Mouse (Mus musculus) cerebellum, adult 9-10 months (tissue): ENCODE measurements around the gene Dnajc6.
A peak's percentile ranks its signal among the peaks of the same experiment; 100 is the strongest.

Experiments
- DNase-seq: peaks from one replicate; pipeline ENCODE4 v3.0.0; 2022

Dnajc6 gene

GRCm38 (mm10) chr4:101496534-101497237, at the start of gene Dnajc6:
Gene Dnajc6, plus strand, starts transcription at chr4:101496648.
- DNase-seq: no peak

- no peak for DNase-seq
Observed at GRCm38 (mm10) chr4:101448701-101449100, 47.7 kb upstream of the Dnajc6 start.

- no peak for DNase-seq
Observed at GRCm38 (mm10) chr4:101449344-101449743, 47.1 kb upstream of the Dnajc6 start.

GRCm38 (mm10) chr4:101450150-101450780, 46.2 kb upstream of the Dnajc6 start:
- DNase-seq: peak; percentile 99

GRCm38 (mm10) chr4:101451089-101451488, 45.4 kb upstream of the Dnajc6 start:
- DNase-seq: peak; percentile 70

GRCm38 (mm10) chr4:101452829-101453228, 43.6 kb upstream of the Dnajc6 start:
- peak; percentile 55 for DNase-seq

- DNase-seq: peak; percentile 66
Observed at GRCm38 (mm10) chr4:101457176-101457575, 39.3 kb upstream of the Dnajc6 start.

- peak; percentile 92 for DNase-seq
Observed at GRCm38 (mm10) chr4:101458341-101458740, 38.1 kb upstream of the Dnajc6 start.

- no peak for DNase-seq
Observed at GRCm38 (mm10) chr4:101459358-101459757, 37.1 kb upstream of the Dnajc6 start.

- DNase-seq: no peak
Observed at GRCm38 (mm10) chr4:101460114-101460513, 36.3 kb upstream of the Dnajc6 start.

- DNase-seq: no peak
Observed at GRCm38 (mm10) chr4:101462065-101462464, 34.4 kb upstream of the Dnajc6 start.

GRCm38 (mm10) chr4:101466264-101466663, 30.2 kb upstream of the Dnajc6 start:
- DNase-seq: no peak

- DNase-seq: no peak
Observed at GRCm38 (mm10) chr4:101469242-101469641, 27.2 kb upstream of the Dnajc6 start.

GRCm38 (mm10) chr4:101470543-101470942, 25.9 kb upstream of the Dnajc6 start:
- peak; percentile 60 for DNase-seq

GRCm38 (mm10) chr4:101472767-101473166, 23.7 kb upstream of the Dnajc6 start:
- no peak for DNase-seq

- DNase-seq: no peak
Observed at GRCm38 (mm10) chr4:101490320-101490917, 6.0 kb upstream of the Dnajc6 start.

- DNase-seq: no peak
Observed at GRCm38 (mm10) chr4:101491704-101492103, 4.7 kb upstream of the Dnajc6 start.

- no peak for DNase-seq
Observed at GRCm38 (mm10) chr4:101493611-101494197, 2.7 kb upstream of the Dnajc6 start.

GRCm38 (mm10) chr4:101496188-101496533, 287 bp upstream of the Dnajc6 start:
- DNase-seq: no peak

- peak; percentile 50 for DNase-seq
Observed at GRCm38 (mm10) chr4:101497336-101497735, 888 bp downstream of the Dnajc6 start.

GRCm38 (mm10) chr4:101504470-101505007, 8.1 kb downstream of the Dnajc6 start:
- no peak for DNase-seq

- no peak for DNase-seq
Observed at GRCm38 (mm10) chr4:101505966-101506365, 9.5 kb downstream of the Dnajc6 start.

- DNase-seq: no peak
Observed at GRCm38 (mm10) chr4:101506372-101506771, 9.9 kb downstream of the Dnajc6 start.
